Mouse (Mus musculus): ENCODE data around the gene Cenpb.

Gene Cenpb

GRCm38 (mm10) chr2:131179990-131180587, at the start of gene Cenpb:
Gene Cenpb, minus strand, starts transcription at chr2:131180067.
- peak; percentile 91 for DNase-seq (ENCODE audit: low read depth)

- no peak for DNase-seq (ENCODE audit: low read depth)
These were observed 47.4 kb upstream of the Cenpb start for GRCm38 (mm10) chr2:131227243-131227642.

GRCm38 (mm10) chr2:131226669-131227068, 46.8 kb upstream of the Cenpb start:
- peak; percentile 32 for DNase-seq (ENCODE audit: low read depth)

DNA sequence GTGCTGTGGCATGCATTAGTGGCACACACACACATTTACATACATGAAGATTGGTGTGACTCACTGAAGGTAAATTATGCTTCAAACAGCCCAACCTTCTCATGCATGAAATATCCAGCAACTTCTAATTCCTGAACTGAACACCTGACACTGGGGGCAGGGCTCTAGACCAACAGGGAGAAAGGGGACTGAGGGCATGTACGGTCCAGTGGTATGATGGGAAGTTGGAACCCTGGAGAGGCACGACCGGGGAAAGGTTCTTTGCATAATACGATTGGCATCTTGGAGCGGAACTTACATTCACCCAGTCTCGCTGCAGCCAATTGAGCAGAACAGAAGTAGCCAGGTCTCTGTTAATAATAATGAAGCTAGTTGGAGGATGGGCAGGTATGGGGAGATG, 45.3 kb upstream of the Cenpb start:
- DNase-seq (ENCODE audit: low read depth): no peak

GRCm38 (mm10) chr2:131223569-131223968, 43.7 kb upstream of the Cenpb start:
- no peak for DNase-seq (ENCODE audit: low read depth)

GRCm38 (mm10) chr2:131222562-131222961, 42.7 kb upstream of the Cenpb start:
- DNase-seq (ENCODE audit: low read depth): peak; percentile 28

DNA sequence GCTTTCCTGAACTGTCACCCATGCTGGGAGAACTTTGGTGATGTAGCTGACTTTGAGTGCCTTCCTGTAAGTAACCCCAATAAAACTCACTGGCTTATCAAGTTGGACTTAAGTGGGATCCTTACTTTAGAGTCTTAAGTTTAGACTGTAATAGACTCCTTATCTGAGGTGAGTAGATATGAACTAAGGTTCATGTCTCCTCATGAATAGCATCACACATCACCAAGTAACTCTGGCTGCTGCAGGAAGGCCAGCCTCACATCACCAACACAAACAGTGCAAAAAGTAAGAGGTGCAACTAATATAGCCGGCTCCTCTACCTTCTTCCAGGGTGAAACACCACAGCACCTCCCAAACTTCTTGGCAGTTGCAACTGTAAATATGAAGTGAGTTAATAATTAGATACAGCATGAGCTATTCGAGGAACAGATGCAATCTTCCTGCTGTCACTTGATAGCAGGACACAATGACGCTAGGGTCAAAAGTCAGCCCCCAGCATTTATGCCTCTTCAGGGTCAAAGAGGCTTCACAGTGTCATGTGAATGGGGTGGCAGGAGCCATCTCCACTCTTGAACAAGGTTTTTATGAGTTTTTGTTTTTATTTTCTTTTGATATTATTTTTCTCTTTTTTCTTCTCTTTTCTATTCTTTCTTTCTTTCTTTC, 42.1 kb upstream of the Cenpb start:
- no peak for DNase-seq (ENCODE audit: low read depth)

DNA sequence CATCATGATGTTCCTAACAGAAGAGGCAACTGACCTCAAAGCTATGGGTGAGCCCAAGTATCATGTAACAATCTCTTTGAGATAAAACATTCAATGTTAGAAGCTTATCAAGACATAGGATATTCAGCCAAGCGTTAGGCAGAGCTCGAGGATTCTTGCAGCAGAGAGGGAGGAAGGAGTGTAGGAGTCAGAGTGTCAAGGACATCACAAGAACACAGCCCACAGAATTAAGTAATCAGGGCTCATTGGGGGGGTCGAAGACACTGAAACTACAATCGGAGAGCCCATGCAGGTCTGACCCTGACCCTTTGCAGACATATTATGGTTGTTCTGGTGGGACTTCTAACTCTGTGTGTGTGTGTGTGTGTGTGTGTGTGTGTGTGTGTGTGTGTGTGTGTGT, 40.2 kb upstream of the Cenpb start:
- DNase-seq (ENCODE audit: low read depth): no peak

DNA sequence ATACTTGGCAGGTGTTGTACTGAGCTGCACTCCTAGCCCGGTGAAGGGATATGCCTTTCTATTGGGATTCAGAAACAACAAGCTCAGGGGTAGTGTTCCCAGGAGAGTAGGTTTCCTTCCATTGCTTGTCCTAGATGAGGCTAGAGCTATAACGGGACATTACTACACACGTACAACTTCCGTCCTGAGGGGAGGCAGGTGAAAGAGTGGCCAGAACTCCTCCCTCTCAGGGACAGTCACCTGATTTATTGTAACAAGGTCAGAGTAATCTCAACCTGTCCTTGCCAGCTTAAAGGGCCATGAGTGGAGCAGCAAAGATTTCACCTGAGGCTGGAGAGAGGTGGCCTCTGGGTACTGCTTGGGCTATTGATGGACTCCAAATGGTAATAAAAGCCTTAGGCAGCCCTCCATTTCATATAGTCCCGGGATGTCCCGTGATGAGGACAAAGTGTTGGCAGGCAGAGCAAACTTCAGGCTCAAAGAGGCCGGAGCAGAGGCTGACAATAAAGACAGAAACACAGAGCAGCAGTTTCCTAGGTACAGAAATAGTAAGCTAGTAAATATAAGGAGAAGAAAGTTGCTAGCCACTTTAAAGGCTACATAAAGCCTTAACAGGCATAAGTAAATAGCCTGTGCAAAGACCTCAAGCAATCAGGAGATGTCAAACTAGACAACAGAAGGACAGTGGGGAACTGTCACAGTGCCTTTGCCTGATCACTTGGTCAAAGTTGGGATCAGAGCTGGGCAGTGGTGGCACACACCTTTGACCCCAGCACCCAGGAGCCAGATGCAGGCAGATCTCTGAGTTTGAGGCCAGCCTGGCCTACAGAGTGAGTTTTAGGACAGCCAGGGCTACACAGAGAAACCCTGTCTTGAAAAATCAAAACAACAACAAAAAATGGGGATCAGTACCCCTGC, 36.3 kb upstream of the Cenpb start:
- no peak for DNase-seq (ENCODE audit: low read depth)

DNA sequence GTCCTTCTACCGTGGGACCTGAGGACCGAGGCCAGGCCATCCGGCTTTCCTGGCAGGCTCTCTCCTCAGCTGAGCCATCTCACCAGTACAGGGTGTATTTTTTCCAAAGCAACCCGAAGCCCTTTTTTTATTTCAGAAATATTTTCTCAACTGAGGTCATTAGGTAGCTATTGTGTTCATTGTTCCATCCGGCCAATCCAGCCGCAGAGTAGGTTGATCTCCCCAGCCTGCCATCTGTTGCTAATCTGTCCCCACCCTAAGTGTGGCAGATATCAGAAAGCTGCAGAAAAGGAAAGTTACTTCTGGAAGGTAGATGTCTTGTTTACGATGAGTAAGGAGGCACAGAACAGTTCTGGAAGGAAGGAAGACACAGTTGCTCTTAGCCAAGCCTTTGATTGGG, 33.9 kb upstream of the Cenpb start:
- no peak for DNase-seq (ENCODE audit: low read depth)

- DNase-seq (ENCODE audit: low read depth): peak; percentile 54
These were observed 31.3 kb upstream of the Cenpb start for GRCm38 (mm10) chr2:131211026-131211615.

DNA sequence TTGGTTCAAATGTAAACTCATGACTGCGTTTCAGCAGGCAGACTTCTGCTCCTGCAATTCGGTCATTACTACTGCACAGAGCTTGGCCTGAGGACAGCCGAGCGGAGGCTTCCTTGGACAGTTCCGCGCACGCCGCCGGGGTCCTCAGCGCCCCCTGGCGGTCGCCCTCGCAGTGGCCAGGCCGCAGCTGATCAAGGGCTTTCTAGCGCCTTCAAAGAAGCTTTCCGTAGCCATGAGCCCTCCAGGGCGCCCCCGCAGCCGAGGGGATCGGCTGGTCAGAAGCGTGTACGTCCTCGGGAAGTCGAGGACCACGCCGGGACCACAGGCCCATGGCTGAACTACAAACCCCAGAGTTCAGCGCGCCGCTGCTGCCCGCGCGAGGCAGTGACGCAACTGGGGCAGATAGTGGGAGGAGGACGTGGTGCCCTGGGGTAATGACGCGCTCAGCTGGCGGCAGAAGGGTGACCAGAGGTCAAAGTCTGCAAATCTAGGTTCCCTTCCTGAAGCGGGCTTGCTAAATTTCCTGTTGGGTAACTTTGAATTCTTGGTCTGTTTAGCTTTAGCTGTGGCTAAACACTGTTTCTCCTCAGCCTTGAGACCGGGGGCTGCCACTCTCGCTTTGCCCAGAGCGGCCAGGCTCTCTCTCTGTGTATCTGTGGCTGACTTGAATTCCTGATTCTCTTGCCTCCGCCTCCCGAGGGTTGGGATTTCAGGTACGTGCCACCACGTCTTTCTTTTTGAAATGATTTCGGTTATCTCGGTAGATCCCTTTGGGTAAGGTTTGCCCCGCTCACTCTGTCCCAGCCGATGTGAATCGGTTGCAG, 30.3 kb upstream of the Cenpb start:
- DNase-seq (ENCODE audit: low read depth): peak; percentile 97

- no peak for DNase-seq (ENCODE audit: low read depth)
These were observed 29.4 kb upstream of the Cenpb start for GRCm38 (mm10) chr2:131209125-131209795.

DNA sequence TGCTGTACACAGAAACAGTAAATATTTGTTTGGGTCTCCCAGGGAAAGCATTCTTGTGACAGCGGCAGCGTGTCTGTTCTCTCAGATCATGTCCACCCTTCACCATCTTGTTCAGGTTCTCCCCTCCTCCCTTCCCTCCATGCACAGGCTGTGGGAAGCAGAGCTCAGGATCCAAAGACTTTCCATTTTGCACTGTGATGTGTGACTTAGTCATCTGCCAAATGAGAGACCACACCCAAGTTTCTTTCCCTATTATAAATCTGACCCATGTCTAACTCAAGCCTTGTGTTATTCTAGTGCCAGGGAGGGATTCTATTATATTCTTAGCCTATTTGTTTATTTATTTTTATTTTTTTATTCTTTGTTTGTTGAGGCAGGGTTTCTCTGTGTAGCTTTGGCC, 28.5 kb upstream of the Cenpb start:
- DNase-seq (ENCODE audit: low read depth): peak; percentile 62

- DNase-seq (ENCODE audit: low read depth): no peak
These were observed 26.9 kb upstream of the Cenpb start, which contains the start of gene Ap5s1 for GRCm38 (mm10) chr2:131206778-131207177. Gene Ap5s1, plus strand, starts transcription at chr2:131207078.

GRCm38 (mm10) chr2:131205521-131206182, 25.8 kb upstream of the Cenpb start:
- no peak for DNase-seq (ENCODE audit: low read depth)

DNA sequence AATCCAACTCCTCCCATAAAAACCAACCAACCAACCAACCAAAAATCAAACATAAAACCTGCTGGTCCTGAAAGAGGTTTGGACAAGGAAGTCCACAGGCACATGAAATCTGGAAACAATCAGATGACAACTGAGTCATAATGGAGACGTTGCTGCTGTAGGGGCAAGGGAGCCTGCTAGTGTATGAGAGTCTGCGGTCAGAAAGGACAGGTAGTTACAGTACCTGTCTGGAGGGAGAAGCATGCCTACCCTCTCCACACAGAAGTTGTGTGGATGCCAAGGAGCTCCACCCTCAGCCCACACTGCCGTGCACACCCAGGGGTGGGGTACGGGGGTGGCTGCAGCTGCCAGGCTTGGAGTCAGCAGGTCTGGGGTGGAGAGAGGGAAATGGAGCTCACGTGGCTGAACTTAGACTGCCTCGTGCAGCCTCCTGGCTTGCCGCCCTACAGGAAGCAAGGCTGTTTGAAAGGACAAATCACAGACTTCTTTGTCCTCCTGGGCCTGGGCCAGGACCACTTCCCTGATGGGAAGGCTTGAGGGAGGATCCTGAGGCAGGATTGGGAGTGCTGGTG, 24.6 kb upstream of the Cenpb start:
- DNase-seq (ENCODE audit: low read depth): peak; percentile 100

GRCm38 (mm10) chr2:131203816-131204409, 24.0 kb upstream of the Cenpb start:
- peak; percentile 60 for DNase-seq (ENCODE audit: low read depth)

DNA sequence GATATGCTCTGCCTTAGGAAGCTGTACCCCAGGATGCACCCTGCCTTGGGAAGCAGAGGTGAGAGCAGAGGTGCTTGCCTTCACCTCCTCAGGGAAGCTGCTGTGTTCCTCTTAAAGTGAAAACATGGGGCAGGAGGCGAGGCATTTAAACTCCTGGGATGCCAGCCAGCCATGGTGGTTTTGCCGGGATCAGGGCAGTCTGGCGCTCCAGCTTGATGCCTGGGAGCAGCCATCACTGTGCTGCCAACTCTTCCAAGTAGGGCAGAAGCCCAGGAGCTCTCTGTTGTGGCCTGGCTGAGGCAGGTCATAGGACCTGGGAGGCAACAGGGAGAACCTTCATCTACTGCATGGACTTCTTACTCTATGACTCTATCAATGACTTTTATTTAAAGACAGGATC, 21.4 kb upstream of the Cenpb start:
- DNase-seq (ENCODE audit: low read depth): no peak

- DNase-seq (ENCODE audit: low read depth): no peak
These were observed 20.8 kb upstream of the Cenpb start for GRCm38 (mm10) chr2:131200710-131201109.
